Mouse (Mus musculus) hindlimb bud, embryonic 11.5 days (tissue): ENCODE measurements around the gene Osm.

Experiments
- DNase-seq: peaks from one replicate; pipeline ENCODE4 v3.0.0-alpha.2; 2012; ENCODE audit warnings: low read depth, low spot score; ENCODE audit errors: extremely low spot score

The Osm gene

DNA sequence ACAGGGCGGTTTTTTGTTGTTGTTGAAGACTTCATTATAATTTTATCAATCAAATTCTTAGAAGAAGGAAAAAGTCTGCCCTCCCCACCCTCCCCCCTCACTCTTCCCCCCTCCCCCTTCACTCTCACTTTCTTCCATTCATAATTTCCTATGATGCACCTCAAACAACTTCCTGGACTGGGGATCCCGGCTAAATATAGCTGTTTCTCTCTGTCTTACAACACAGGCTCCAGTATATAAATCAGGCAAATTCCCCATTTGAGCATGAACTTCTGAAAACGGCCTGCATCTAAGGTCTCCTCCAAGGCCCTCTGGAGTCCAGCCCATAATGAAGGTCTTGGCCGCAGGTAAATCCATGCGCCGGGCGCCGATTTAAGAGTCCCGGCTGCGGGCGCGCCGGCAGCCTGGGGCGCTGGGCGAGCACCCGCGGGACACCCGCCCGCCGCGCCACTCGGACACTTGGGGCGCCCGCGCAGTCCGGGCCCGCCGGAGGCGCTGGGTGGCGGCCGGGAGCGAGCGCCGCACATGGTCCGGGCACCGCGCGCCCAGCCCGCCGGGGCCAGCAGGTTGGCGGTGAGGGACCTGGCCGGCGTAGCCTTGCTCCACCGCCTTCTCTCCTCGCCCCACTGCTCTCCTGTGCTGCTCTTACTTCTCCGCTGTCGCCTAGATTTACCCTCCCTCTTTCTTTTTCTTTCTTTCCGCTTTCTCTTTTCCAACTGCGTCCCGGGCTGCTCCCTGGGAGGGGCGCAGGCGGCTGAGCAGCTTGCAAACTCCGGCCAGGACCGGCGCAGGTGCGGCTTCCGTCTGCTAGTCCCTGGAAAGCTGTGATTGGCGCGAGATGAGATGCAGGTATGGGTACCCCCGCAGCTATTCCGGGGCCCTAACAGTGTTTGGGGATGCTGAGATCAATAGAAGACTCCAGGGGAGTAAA, 30.3 kb downstream of the Osm start:
- no peak for DNase-seq

- no peak for DNase-seq
These were observed 31.0 kb downstream of the Osm start for GRCm38 (mm10) chr11:4267202-4267578.

GRCm38 (mm10) chr11:4268500-4268899, 32.3 kb downstream of the Osm start:
- no peak for DNase-seq

- no peak for DNase-seq
These were observed 34.7 kb downstream of the Osm start for GRCm38 (mm10) chr11:4270744-4271459.

GRCm38 (mm10) chr11:4271544-4271943, 35.3 kb downstream of the Osm start:
- no peak for DNase-seq

GRCm38 (mm10) chr11:4276411-4276861, 40.2 kb downstream of the Osm start:
- DNase-seq: no peak

GRCm38 (mm10) chr11:4279909-4280308, 43.7 kb downstream of the Osm start:
- DNase-seq: no peak

DNA sequence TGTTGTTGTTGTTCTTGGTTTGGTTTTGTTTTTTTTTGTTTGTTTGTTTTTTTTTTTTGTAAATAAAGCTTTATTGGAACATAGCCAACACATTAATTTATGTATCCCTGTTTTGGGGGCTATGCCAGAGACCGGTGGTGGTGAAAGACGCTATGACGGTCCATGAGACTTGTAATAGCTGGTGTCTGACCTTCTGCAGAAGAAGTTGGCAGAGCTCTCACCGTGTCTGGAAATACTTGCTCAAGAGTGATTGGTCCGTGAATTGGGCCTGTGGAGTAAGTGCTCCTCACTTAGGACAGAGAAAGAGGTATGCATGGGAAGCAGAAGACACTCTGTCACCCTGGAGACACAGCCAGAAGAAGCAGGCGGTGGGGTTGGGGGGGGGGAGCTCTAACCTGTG, 45.6 kb downstream of the Osm start:
- no peak for DNase-seq

DNA sequence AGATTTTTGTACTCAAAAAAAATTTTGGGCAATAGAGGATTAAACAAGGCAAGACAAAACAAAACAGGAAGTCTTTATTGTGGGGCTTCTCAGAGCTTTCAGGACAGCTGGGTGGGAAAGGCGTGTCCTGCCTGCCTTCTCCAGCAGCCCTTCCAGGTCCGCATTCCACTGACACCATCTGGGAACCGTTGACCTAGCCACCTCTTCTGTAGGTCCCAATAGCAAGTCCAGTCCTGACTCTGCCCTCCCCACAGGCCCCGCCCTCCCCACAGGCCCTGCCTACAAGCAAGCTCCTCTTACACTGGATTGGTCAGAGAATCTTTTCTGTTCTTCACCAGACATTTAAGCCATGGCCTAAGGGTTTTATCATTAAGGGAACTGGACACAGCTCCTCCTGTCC, 47.4 kb downstream of the Osm start:
- peak; percentile 49 for DNase-seq

- no peak for DNase-seq
These were observed 53.1 kb downstream of the Osm start for GRCm38 (mm10) chr11:4289280-4289679.
